Mouse (Mus musculus): ENCODE results near the gene Tmem98.

DNA sequence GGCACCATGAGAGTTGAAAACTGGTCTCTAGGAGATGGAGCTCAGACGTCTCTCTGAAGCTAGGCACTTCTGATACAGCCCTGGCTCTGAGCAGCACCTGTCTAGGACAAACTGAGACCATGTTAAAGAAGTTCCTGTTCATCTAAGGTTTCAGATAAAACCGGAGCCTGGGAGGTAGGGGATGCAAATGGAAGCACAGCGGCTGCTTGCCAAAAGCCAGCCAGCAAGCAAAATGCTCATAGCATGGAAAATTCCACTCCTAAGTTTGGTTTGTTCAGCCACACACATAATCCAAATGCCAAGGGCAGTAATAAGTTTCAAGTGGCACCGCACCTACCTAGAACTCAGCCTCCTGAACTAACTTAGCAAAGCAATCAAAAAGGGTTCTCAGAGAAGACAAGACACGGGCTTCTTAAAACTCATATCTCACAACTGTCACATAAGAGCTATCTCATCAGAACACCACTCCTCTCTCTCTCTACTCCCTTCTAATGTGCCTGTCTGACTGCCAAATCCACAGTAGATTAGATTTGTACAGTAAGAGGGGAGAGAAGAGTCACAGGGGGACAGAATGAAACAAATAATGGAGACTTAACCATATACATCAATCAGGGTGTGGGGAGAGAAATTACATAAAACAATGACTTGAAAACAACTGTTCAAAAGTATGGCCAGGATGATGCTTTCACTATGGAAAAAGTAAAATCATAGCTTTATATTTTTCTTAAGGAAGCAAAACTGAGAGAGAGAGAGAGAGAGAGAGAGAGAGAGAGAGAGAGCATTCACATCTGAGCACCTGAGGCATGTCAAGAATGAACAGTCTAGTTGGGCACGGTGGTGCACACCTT, 43.3 kb upstream of the Tmem98 start:
- no peak for TF ChIP-seq CTCF (IDR thresholded peaks at IDR 0.05; ENCODE audit: extremely low read depth, insufficient read depth, insufficient read length, insufficient replicate concordance)
- no peak for TF ChIP-seq POLR2A (IDR thresholded peaks at IDR 0.05; ENCODE audit: low read depth, low read length)

Data from spleen, adult 2 months (tissue).